Mouse (Mus musculus) hindbrain, postnatal 0 days (tissue): ENCODE measurements at regions not wholly inside any gene's neighbourhood (a gene's known extent, or its start where the extent isn't known, plus 50 kb on each side); places are given as distances from the start of the nearest gene placed in this dataset.

Experiments used
- ATAC-seq: fragments of 200-750 bp; cut with Nextera tagmentation; 2 replicates; pipeline ENCODE4 v1.8.0; 2017; ENCODE audit warnings: mild to moderate bottlenecking, moderate TSS enrichment, moderate library complexity
- DNase-seq: peaks from one replicate; pipeline ENCODE4 v3.0.0-alpha.2; 2015; ENCODE audit warnings: low spot score
- H3K27ac ChIP-seq: fragments of 300-500 bp; sonication (generic); 2 replicates; pipeline ENCODE4 v1.5.1; 2014; ENCODE audit warnings: mild to moderate bottlenecking
- H3K27me3 ChIP-seq: fragments of 300-500 bp; sonication (generic); 2 replicates; pipeline ENCODE4 v1.6.1; 2014; ENCODE audit warnings: low read length, mixed read lengths; ENCODE audit not compliant: insufficient read depth
- H3K36me3 ChIP-seq: fragments of 300-500 bp; sonication (generic); 2 replicates; pipeline ENCODE4 v1.6.1; 2014; ENCODE audit warnings: low read length, mixed read lengths; ENCODE audit not compliant: insufficient read depth
- H3K4me1 ChIP-seq: fragments of 300-500 bp; sonication (generic); 2 replicates; pipeline ENCODE4 v1.6.1; 2014; ENCODE audit warnings: antibody characterized with exemption, low read length, mixed read lengths; ENCODE audit not compliant: insufficient read depth
- H3K4me2 ChIP-seq: fragments of 300-500 bp; sonication (generic); 2 replicates; pipeline ENCODE4 v1.6.1; 2014; ENCODE audit warnings: low read depth, mild to moderate bottlenecking, low read length, moderate library complexity, mixed read lengths
- H3K4me3 ChIP-seq: fragments of 300-500 bp; sonication (generic); 2 replicates; pipeline ENCODE4 v1.5.1; 2014; ENCODE audit warnings: low read length
- H3K9ac ChIP-seq: fragments of 300-500 bp; sonication (generic); replicated peaks from 2 replicates; pipeline ENCODE4 v1.6.1; 2014; ENCODE audit warnings: mild to moderate bottlenecking, low read length, moderate library complexity, mixed read lengths
- H3K9me3 ChIP-seq: fragments of 300-500 bp; sonication (generic); 2 replicates; pipeline ENCODE4 v1.6.1; 2016; ENCODE audit warnings: low read length, mixed read lengths
- CTCF ChIP-seq: IDR thresholded peaks from 2 replicates; pipeline ENCODE4 v1.5.1; 2016; ENCODE audit warnings: antibody characterized with exemption, control low read depth, low read depth
- WGBS: fragments of 180-500 bp; shearing (Covaris S2); extraction: QIAGEN DNeasy Blood & Tissue Kit; methylation state at CpG from one replicate; pipeline ENCODE4 v1.1.7; 2014; 5-methylcytosine and 5-hydroxymethylcytosine counted together

DNA sequence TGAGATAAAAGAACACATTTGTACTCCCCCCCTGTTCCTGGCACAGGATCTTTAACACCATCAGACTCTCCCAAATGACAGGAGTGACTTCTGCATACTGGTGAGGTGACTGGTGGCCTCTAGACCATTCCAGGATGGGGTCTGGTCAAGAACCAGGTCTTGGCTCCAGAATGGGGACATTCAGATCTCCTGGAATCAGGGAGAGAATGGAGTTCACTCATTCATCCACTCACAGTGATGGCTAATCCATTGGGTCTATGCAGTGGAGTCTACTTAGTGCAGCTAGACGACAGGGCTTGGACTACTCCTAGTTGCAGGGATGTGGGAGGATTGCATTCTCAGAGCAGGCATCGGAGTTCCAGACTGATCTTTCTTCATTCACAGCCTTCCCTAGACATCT is 451.0 kb downstream of the Rps24 start:
- Histone ChIP-seq H3K9ac (no peak overlapping the region), H3K27ac (no peak overlapping the region), H3K4me3 (no peak overlapping the region), H3K4me1 (no peaks in the 10 kb centered on the region), H3K27me3 (no peaks in the 10 kb centered on the region), H3K9me3 (no peaks in the 10 kb centered on the region), H3K36me3 (no peaks in the 10 kb centered on the region), H3K4me2 (no peak overlapping the region)
- ATAC-seq = no peak
- DNase-seq = no peak
- WGBS = 98% methylated on average over 2 of the region's 2 CpGs
- no peak for TF ChIP-seq CTCF

DNA sequence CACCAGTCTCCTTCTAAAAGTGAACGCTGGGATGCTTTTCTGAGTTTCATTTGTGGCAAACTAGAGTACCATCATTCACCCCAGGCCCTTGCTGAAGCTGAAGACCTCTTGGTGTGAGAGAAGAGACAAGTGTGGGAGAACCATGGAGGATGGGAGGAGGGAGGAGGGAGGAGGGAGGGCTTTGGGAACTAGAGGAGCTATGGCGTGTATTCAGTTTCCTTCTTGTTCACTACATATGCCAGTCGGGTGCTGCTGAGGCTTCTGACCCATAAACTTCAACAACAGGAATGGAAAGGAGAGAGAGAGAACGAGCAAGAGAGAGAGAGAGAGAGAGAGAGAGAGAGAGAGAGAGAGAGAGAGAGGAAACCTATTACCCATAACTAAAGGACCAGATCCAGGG is 452.1 kb downstream of the Rps24 start:
- DNase-seq = no peak
- peak; percentile 50; the same call in 1 of the 2 replicates for ATAC-seq
- H3K36me3 ChIP-seq = no peaks in the 10 kb centered on the region
- H3K9me3 ChIP-seq = no peaks in the 10 kb centered on the region
- H3K4me1 ChIP-seq = no peaks in the 10 kb centered on the region
- WGBS = 41% methylated on average over 4 of the region's 4 CpGs
- TF ChIP-seq CTCF = no peak
- no peaks in the 10 kb centered on the region for H3K27me3 ChIP-seq
- H3K9ac ChIP-seq = no peak overlapping the region
- no peak overlapping the region for H3K4me3 ChIP-seq
- H3K27ac ChIP-seq = peak overlapping the region; percentile 78
- H3K4me2 ChIP-seq = no peak overlapping the region

DNA sequence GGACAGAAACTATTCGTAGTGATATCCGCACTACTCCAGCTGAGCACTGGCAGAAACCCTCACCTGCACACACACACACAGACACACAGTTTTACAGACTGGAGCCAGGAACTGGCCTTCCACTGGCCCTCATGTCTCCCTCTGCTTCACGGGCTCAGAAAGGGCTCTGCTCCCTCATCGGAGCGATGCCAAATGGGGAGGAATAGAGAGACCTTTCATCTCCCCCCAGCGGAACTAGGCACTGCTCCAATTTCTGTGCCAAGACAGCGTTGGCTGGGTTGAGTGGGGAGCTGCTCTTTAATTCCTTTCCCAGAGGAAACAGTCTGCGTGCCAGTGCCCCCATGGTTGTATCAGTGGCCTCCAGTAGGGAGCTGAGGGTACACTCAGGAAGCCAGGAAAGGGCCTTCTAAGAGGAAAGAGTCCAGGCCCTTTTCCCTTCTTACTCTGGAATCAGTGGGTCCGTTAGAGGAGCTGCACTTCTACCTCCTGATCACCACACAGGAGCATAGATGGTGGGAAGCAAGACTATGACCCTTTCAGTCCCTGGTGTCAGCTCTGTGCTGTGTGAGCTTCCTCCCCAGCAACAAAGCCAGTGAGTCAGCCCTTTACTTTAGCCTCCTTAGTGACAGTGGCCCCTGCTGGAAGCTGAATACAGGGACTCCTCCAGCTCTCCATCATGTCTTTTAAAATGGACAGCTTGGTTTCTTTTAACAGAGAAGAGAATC is 452.7 kb downstream of the Rps24 start:
- Histone ChIP-seq H3K4me3 (no peak overlapping the region), H3K9me3 (no peaks in the 10 kb centered on the region), H3K36me3 (no peaks in the 10 kb centered on the region), H3K27ac (peak overlapping the region; percentile 78), H3K27me3 (no peaks in the 10 kb centered on the region), H3K9ac (no peak overlapping the region), H3K4me1 (no peaks in the 10 kb centered on the region), H3K4me2 (no peak overlapping the region)
- peak; percentile 96 for ATAC-seq
- WGBS = 34% methylated on average over 9 of the region's 9 CpGs
- peak; percentile 48 for TF ChIP-seq CTCF
- peak; percentile 95 for DNase-seq

DNA sequence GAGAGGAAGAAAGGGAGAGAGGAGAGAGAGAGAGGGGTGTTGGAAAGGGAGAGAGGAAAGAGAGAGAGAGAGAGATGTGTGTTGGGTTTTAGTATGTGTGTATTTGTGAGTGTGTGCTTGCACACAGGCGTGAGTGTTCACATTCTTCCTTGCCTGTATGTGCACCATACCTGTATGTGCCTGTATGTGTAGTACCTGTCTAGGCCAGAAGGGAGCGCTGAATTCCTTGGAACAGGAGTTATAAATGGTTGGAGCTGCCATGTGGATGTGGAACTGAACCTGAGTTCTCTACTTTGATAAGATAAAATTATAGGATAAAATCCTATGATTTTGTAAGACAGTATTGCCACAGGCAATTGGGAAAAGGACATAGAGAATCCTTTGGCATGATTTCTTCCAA is 458.8 kb downstream of the Rps24 start:
- TF ChIP-seq CTCF = peak; percentile 50
- Histone ChIP-seq H3K4me1 (no peaks in the 10 kb centered on the region), H3K9ac (no peak overlapping the region), H3K4me2 (no peak overlapping the region), H3K4me3 (no peak overlapping the region), H3K27me3 (no peaks in the 10 kb centered on the region), H3K9me3 (no peaks in the 10 kb centered on the region), H3K27ac (no peak overlapping the region), H3K36me3 (no peaks in the 10 kb centered on the region)
- DNase-seq (no peak), ATAC-seq (no peak)
- WGBS = 60% methylated on average over 2 of the region's 2 CpGs

DNA sequence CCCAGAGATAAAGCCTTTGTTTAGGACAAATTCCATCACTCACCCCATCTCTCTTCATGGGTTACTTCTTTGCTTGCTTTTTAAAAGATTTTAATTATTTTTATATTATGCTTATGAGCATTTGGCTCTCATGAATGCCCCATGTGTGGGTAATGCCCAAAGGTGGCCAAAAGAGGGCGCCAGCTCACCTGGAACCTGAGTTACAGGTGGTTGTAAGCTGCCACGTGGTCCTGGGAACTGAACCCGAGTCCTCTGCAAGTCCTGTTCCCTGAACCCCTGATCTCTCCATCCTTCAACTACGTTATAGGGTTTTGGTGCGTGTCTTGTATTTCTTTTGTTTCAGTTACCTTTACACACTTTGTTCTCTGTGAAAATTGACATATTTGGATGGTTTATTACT is 460.2 kb downstream of the Rps24 start:
- Histone ChIP-seq H3K9me3 (no peaks in the 10 kb centered on the region), H3K4me1 (no peaks in the 10 kb centered on the region), H3K36me3 (no peaks in the 10 kb centered on the region), H3K4me2 (no peak overlapping the region), H3K27me3 (no peaks in the 10 kb centered on the region), H3K4me3 (no peak overlapping the region), H3K9ac (no peak overlapping the region), H3K27ac (no peak overlapping the region)
- peak; percentile 20 for TF ChIP-seq CTCF
- 85% methylated on average over 5 of the region's 5 CpGs for WGBS
- DNase-seq (no peak), ATAC-seq (no peak)

DNA sequence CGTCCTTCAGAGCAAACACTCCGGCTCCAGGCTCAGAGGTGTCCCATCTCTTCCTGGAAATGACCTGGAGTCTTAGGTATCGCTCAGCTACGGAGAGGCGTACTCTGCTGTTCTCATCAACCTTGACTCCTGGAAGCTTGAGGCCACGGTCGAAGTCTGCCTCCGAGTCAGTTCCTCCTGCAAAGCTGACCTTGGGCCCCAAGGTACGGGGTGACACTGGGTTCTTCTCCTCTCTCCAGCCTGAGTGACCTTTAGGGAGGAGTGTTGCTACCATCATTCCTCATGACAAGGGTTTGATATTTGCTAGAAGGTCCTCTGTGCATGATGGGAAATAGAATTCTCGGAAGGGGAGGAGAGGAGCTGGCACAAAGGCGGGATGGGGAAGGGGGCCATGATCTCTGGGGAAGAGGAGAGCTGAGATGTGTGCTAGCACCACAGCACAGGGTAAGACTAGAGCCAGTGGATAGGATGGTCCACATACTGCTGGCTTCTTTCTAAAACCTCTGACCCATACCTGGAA is 469.0 kb downstream of the Rps24 start:
- Histone ChIP-seq H3K4me3 (no peak overlapping the region), H3K4me2 (no peak overlapping the region), H3K9ac (no peak overlapping the region), H3K27me3 (no peaks in the 10 kb centered on the region), H3K9me3 (no peaks in the 10 kb centered on the region), H3K4me1 (peaks cover 8% of the 10 kb centered on the region; the same call in 1 of the 2 replicates), H3K27ac (no peak overlapping the region), H3K36me3 (no peaks in the 10 kb centered on the region)
- no peak for TF ChIP-seq CTCF
- ATAC-seq = no peak
- DNase-seq = no peak
- 90% methylated on average over 11 of the region's 11 CpGs for WGBS

DNA sequence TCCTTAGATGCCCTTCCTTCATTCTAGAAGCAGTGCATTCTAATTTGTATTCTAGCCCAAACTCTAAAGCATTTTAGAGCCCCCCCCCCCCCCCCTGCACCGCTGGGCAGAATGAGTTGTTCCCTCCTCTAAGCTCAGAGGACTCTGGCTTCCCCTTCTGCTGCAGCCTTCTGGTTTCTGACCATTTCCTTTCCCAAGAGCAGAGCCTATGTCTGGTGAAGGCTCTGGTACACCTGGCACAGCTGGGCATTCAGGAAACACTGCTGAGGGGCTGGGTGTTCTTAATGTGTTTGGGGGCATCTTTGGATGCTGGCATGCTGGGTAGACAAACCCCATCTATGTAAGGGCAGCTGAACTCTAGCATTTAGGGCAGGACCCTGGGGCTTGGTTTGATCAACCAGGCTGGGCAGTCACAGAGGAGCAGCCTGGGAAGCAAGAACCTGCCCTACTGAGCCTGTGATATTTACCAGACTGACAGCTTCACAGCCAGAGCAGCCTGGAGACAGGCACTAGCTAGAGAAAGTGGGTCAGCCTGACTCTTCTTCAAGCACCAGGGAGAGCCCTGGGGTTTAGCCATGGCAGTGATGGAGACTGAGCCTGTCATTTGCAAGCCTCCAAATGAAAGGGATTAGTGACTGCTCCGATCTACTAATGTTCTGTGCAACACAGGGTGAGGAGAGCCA is 469.7 kb downstream of the Rps24 start:
- Histone ChIP-seq H3K27me3 (no peaks in the 10 kb centered on the region), H3K9ac (no peak overlapping the region), H3K4me1 (peaks cover 8% of the 10 kb centered on the region; the same call in 1 of the 2 replicates), H3K4me2 (no peak overlapping the region), H3K27ac (no peak overlapping the region), H3K9me3 (no peaks in the 10 kb centered on the region), H3K4me3 (no peak overlapping the region), H3K36me3 (no peaks in the 10 kb centered on the region)
- 44% methylated on average over 2 of the region's 2 CpGs for WGBS
- TF ChIP-seq CTCF = no peak
- ATAC-seq (no peak), DNase-seq (no peak)
